Mouse (Mus musculus) cerebellum, adult 18-20 months (tissue): ENCODE data around the gene Cmtm5.
A peak's percentile ranks its signal among the peaks of the same experiment; 100 is the strongest.
"Not testable (repeated sequence)": the region's sequence is repeated elsewhere in the genome, so short reads cannot be mapped to it uniquely, and the experiment has no call there.

Source experiments
- DNase-seq, 2 experiments: peaks; one replicate each; pipeline ENCODE4 v3.0.0; 2021

The Cmtm5 gene

DNA sequence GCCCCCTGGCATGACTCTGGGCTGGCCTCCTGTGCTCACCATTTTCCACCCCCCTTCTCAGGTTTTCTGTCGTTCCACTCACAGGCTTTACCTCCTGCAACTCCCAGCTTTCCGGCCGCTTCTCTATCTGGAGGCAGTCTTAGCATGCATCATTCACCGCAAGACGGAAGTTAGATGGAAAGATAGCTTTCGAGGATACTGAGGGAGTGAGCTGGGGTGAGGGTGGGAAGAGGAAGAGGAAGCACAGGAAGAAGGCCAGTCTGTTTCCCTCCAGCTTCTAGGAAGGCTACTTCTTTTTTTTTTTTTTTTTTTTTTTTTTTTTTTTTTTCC is 735 bp downstream of the Cmtm5 start:
- DNase-seq = no peak

DNA sequence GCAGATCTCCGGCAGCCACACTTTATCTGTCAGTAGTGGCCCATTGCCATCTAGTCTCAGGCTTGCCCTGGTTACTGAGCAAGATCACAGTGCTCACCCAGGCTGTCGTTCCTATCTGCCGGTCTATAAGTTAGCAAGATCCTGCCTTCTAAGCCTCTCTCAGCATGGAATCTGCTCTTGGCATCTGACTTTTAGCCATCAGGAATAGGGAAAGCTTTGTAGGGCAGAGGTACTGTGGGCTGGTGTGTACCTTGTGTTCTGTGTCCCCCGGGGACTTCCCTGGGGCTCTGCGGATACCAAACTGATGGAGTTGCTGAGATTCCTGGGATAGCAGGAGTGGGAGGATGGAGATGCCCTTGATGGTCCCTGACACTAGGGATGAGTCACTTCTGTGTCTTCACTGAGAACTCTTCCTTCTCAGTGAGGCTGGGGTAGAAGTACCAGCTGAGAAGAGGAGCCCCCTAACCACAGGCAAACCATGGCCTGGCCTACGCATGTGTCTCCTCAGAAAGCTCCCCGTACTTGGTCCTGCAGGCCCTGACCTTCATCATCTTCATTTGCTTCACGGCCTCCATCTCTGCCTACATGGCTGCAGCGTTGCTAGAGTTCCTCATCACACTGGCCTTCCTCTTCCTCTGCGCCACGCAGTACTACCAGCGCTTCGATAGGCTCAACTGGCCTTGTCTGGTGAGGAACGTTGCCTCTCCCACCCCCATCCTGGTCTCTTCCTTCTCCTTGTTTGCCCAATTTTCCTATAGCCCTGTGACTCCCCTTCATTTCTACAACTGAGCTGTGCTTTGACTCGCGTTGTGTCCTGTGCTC is 1.5 kb downstream of the Cmtm5 start:
- no peak for DNase-seq

DNA sequence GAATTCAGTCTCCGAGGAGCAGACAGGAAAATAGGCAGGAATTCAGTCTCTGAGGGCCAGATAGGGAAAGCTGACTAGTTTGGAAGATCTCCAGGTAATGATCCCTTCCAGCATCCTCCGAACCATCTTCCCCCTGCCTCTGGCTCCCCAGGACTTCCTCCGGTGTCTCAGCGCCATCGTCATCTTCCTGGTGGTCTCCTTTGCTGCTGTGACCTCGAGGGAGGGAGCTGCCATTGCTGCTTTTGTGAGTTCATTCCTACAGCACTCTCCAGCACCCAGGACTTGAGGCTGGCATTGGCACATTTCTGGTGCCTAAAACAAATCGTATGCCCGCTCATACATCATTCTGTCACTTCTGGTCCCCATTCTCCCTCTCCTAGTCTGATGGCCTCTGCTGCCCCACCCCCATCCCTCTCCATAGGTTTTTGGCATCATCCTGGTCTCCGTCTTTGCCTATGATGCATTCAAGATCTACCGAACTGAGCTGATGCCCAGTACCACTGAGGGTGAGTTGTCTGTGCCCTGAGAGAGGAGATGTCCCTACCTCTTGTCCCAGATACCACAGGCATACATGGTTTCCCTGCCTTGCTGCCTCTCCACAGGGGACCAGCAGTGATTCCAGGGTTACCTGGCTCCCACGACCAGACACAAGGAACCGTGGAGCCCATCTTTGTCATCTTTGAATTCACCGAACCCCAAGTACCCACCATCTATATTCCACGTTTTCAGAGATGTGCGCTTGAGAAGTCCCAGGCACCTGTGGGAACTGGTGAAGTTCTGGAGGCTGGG is 2.6 kb downstream of the Cmtm5 start:
- DNase-seq = no peak

DNA sequence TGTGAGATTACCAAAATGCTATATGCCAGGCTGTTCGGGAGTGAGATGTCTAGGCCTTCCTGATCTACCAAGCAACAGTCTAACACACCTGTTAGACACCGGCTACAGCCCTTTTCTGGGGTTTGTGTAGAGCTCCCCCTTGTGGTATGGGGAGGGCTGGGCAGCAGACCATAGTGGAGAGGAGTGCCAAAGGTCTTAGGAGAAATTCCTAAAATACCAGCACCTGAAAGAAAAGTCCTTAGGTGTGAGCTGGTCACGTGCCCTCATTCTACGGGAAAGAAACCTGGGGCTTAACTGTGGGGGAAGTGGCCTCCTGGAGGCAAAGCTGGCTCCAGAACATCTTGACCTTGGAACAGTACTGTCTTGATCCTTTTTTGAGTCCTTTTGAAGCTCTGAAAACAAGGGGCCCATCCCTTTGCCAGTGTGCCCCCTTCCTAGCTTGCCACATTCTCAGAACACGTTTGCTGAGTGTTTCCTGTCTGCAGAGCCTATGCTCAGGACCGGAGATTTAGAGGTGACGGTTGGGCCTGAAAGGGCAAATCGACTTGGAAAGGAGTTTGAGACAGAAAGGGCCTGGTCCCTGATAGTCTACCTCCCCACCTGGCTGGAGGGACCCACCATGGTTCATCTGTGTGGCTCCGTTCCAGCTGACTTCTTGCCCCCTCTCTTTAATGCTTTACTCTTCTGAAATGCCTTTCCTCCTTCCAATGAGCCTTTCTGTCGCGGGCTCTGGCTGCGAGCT is 3.5 kb downstream of the Cmtm5 start:
- peak; percentile 61 to 63 for DNase-seq

DNA sequence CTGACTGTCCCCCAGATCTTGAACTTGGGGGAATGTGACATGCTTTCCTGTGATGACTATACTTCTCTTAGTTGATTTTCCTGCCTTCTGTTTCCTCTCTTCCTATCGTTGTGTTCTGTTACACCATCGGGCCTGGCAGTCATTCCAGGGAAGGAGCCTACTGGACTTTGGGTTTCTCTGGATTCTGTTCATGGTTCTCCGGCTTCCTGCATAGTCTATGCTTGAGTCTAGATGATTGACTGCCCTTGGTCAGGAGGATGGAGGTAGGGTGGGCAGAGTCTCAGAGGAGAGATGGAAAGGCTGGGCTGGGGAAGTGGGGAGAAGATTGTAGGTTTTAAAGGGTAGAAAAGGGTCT is 4.1 kb downstream of the Cmtm5 start:
- DNase-seq = no peak

DNA sequence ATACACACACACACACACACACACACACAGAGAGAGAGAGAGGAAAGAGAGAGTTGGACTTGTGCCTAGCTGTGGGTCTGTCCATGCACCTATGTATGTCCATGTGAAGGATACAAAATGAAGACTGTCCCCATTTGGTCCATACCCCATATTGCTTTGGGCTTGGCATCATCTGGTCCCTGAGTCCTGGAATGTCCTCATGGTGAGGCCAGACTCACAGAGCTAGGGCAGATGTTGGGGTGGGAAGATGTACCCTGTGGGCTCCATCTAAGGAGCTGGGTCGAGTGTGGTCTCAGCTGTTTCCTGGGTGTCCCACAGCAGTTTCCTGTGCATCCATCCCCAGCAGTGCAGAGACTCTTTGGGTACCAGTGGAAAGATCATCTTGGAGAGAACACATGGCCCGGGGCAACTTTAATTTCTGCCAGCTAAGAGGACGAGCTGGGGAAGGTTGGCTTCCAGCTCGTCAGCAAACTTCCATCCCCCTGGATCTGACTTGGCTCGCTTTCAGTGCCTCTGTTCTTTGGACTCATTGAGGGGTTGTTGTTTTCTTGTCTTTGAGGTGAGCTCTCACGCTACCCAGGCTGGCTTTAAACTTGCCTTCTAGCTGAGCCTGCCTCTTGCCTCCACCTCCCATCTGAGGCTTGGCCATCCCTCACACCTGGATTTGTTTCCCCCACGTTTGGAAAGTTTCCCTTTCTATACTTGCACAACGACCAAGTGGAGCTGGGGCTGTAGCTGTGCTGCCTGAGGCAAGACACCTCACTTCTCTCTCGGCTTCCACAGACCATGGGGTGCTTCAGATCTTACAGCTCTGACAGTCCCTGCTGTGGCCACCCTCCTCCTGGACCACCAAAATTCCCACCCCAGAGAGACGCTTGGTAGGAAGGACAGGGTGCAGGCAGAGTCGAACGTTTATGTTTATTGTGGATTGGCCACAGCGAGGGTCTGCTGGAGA is 5.2 kb downstream of the Cmtm5 start:
- no peak for DNase-seq

DNA sequence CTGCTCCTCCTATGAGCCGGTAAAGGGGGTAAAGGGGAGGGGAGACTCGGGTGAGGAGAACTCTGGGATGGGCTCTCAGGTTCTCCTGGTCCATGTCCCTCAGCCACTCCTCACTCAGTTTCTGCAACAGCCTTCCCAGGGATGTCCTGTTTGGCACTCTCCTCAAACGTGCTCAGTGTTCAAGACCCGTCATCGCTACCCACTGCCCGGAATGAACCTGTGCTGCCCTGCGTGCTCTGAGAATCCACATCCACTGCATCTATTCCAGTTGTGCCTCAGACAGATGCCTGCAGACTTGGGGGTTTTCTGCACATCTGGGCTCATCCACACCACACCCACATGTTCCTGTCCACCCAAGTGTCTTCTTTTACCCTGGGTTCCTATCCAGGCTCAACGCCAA is 6.4 kb downstream of the Cmtm5 start:
- no peak for DNase-seq

DNA sequence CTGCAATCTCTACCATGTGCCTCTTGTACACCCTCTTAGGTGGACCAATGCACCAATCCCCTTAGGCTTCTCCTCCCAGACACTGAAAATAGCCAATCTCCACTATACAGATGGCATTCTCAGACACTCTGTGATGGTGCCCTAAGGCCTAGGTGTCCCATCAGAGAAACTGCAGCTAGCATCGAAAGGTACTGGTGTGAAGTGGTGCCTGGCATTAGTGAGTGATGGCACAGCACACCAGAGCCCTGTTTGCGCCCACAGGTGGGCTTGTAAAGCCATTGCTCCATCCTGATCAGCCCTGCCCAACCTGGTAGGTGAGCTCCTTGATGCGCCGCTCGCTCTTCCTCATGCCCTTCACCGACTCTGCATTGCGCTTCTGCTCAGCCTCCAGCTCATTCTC is 7.9 kb downstream of the Cmtm5 start:
- no peak for DNase-seq

DNA sequence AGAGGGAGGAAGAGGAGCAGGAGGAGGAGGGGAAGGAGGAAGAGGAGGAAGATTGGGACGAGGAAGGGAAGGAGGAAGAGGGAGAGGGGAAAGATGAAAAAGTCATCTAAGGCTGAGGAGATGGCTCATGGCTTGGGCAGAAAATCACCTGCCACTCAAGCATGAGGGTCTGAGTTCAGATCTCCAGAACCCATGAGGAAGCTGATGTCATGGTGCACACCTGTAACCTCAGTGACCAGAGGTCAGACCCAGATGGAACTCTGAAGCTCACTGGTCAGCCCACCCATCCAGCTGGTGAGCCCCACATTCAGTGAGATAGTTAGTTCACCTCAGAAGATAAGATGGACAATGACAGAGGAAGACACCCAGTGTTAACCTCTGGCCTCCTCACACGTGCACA is 8.9 kb downstream of the Cmtm5 start:
- DNase-seq = no peak

DNA sequence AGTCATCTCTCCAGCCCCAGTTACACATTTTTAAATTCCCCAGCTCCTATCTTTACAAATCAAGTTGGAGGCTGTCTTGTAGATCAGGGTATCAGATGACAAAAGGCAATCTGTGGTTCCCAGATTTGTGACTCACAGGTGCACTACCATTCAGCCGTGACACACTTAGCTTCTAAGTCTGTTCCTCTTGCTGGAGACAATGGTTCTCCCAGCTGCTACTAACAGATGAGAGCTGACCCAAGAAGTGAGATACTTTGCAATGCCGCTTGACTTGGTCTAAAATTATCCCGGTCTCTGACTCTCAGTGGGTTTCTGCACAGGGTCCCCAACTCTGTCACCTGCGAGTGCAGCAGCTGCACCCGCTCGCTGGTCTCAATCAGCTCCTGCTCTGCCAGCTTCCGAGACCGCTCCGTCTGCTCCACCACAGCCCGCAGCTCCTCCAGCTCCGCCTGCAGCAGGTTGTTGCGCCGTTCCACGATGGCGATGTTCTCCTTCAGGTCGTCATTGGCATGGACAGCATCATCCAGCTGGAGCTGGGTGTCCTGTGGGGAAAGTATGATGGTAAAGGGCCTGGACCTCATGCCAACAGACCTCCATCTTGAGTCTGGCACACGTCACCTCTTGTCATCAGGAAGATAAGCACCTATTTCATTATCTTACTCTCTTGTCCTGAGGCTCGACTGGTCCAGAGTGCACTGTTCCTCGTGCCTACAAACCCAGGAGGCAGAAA is 10.1 kb downstream of the Cmtm5 start:
- no peak for DNase-seq

DNA sequence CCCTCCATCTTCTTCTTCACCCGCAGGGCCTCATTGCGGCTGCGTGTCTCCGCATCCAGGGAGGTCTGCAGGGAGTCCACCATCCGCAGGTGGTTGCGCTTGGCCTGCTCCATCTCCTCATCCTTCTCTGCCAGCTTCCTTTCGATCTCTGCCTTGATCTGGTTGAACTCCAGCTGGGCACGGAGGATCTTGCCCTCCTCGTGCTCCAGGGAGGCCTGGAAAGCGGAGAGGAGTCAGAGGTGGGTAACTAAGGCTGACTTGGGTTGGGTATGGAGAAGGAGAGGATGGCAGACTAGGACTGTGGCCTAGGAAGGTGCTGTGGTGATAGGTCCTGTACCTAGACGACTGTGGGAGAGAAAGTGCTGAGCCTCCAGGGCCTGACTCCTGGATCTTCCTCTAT is 10.9 kb downstream of the Cmtm5 start:
- DNase-seq = not testable (repeated sequence)

DNA sequence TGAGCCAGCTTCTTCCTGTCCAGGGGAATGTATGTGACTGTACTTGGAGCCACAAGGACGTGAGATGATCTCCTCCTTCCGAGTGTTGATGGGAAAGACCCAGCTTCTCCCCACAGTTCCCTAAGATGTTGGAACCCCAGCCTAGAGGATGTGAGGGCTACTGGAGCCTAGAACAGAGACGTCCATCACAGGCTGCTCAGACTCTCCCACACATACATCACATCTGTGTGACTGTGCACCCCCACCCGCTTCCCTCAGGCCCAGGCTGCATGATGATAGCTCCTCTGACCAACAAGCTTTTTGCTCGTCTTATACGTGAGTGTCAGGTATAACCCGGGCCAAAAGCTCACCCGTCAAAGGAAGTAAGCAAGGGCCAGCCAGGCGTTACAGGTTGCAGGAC is 12.7 kb downstream of the Cmtm5 start:
- no peak for DNase-seq

DNA sequence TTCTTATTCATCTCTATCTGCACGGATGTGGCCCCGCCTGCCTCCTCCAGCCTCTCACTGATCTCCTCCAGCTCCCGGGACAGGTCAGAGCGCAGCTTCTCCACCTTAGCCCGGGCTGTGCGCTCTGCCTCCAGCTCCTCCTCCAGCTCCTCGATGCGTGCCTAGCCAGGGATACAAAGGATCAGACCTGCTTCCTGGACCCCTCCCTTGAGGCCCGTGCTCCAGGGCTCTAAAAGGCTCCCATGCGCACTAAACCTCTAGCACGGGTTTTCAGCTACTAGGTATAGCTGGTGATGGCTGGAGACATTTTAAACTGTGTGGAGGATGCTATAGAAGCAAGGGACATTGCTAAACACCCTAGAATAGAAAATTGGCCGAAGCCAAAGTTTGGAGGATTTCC is 14.4 kb downstream of the Cmtm5 start:
- DNase-seq = no peak

DNA sequence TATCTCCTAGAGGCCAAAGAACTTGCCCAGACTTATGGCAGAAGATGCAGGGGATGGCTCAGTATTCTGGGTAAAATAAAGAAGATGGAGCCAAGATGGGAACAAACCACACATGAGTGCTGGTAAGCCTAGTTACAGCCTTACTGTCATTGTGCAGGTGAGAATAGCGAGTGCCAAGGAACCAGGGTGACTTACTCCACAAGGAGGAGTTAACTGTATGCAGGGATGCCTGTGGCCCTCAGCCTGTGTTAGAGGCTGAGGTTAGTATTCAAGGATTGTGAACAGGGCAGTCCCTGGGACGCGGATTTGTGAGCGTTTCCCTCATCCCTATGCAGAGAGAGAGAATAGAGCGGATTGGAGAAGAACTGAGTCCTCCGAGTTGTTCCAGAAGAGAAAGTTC is 15.5 kb downstream of the Cmtm5 start:
- DNase-seq = no peak

DNA sequence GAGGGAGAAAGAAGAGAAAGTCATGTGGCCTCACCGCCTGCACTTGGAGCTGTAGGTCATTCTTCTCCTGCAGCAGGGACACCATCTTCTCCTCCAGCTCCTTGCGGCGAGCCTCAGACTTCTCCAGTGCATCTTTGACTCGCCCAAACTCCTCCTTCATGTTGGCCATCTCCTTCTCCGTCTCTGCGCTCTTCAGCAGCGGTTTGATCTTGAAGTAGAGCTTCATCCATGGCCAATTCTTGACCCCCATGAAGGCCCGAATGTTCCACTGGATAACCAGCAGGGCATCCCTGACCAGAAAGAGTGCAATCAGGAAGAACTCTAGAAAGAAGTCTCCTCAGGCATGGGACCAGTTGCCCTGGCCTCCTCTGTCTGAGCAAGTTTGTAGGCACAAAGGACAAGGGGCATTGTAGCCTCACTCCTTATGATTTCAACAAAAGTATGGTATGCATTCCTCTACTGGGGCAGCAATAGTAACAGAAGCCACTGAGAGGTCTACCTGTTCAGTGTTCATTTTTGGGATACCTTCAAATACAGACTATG is 17.7 kb downstream of the Cmtm5 start:
- DNase-seq = no peak

DNA sequence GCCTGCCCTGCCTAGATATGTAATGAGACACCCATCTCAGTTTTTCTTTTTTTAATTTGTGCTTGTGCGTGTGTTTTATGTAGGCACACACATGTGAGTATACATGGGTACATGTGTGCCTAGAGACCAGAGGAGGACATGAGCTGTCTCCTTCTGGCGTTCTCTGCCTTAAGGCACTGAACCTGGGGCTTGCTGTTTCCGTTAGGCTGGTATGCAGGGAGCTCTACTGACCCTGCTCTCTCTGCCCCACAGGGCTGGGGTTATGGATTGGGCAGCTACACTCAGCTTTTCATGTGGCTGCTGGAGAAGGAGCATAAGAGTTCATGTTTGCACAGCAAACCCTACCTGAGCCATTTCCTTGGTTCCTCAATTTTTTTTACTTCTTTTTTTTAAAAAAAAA is 18.4 kb downstream of the Cmtm5 start:
- no peak for DNase-seq

DNA sequence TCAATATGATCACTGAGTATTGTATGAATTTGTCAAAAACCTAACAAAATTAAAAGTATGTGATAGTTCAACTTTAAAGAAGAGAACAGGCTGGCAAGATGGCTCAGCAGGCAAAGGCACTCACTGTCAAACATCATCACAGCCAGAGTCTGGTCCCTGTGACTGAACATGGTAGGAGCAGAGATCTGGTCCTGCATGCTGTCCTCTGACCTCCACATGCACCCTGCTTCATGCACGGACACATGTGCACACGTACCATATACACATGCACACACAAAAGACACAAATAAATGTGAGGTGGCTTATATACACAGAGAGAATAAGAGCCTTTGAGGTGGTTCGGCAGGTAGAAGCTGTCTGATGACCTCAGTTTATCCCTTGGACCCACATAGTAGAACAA is 19.4 kb downstream of the Cmtm5 start:
- no peak for DNase-seq

DNA sequence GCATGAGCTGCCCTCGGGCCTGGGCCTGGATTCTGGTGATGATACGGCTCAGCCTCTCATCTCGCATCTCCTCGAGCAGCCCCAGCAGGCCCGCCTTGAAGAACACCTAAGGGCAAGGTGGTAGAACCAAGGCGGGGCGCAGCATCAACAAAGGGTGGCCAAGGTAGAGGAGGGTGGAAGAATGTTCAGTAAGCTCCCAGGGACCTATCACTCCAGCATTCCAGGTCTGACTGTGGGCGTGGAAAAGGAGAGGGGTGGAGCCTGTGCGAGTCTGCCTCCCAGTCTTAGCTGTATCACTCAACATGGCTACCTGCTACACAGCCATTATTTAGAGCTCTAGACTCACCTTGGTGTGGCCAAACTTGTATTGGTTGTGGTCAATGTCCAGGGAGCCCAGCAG is 20.5 kb downstream of the Cmtm5 start:
- DNase-seq = no peak

DNA sequence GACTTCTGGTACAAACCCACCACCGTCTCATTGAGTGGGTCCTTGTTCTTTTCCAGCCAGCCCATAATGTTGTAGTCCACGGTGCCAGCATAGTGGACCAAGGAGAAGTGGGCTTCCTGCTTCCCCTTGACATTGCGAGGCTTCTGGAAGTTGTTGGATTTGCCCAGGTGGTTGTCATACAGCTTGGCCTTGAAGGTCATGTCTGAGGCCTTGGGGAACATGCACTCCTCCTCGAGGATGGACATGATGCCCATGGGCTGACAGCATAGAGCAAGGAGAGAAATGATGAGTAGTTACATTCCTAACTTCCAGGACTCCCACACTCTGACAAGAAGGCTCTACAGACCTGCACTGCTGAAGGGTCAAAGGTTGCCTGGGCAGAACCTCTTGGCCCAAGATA is 22.4 kb downstream of the Cmtm5 start:
- DNase-seq = no peak

DNA sequence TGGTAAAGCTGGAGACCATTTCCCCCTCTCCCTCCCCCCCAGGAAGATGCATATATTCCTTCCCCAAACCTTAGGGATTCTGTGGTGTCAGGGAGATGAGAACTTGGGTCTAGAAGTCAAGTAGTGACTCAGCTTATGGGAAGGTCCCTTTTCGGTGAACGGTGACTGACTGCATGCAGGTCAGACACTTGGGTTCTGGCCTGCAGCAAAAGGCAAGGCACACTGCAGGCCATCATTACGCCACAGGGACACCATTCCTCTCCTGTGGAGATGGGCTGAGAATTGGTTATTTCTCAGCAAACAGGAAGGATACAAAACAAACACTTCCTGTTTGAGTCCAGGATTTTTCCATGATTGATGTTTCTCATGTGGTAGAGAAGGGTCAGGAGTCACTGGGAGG is 23.1 kb downstream of the Cmtm5 start:
- no peak for DNase-seq

DNA sequence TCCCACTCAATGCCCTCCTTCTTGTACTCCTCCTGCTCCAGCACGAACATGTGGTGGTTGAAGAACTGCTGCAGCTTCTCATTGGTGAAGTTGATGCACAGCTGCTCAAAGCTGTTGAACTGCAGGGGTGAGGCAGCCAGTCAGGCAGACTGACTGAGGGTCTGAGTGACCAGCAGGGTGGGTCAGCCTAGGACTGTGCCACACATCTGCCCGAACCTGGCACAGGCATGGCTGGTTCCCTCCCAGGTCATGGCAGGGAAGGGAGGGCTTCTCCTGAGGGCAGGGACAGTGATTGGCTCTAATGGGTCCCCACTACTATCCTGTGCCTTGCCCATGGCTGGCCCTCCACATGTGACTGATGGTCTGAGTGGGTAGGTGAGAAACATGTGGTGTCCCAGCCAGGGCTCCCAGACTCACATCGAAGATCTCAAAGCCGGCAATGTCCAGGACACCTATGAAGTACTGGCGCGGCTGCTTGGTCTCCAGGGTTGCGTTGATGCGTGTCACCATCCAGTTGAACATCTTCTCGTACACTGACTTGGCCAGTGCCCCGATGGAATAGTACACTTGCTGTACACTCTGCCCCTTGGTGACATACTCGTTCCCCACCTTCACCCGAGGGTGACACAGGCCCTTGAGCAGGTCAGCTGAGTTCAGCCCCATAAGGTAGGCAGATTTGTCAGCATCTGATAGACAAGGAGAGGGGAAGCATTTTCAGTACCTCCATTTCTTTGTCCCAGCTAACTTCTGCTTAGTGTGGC is 24.0 kb downstream of the Cmtm5 start:
- not testable (repeated sequence) for DNase-seq
